22 mouse cellular contexts compared by ENCODE assay signal in genomic region chr5:38422426-38422825, GRCm38 (mm10).
A peak's percentile ranks its signal among the peaks of the same experiment; 100 is the strongest.
DNase-seq lines count a peak whose midpoint lies in the region; ATAC-seq lines count a peak whose summit lies in the region.
"Had no signal": no experiment of that assay in that cellular context is flagged by ENCODE, and none has a peak within 500 bp of the region (broad histone marks: within the 10 kb centered on the region; RNA-seq: fewer than 3 reads in every experiment).

No protein-coding gene starts in this region.

- H3K9me3 ChIP-seq in heart, embryonic 10.5 days = no peaks in the 10 kb centered on the region
- no peaks in the 10 kb centered on the region for H3K9me3 ChIP-seq in neural tube, embryonic 11.5 days (ENCODE audit: control insufficient read depth, low read length)
- H3K9me3 ChIP-seq: forebrain, embryonic 12.5 days; neural tube, embryonic 15.5 days; stomach, embryonic 15.5 days had no signal

- no peak overlapping the region for H3K4me3 ChIP-seq in heart, embryonic 10.5 days
- H3K4me3 ChIP-seq in neural tube, embryonic 11.5 days (ENCODE audit: low read depth, low read length) = no peak overlapping the region
- H3K4me3 ChIP-seq: forebrain, embryonic 12.5 days; heart, embryonic 12.5 days; megakaryocyte, embryonic 14.5 days; neural tube, embryonic 15.5 days; stomach, embryonic 15.5 days had no signal

- no peak overlapping the region for H3K4me2 ChIP-seq in neural tube, embryonic 11.5 days (ENCODE audit: low read depth)
- H3K4me2 ChIP-seq: forebrain, embryonic 12.5 days; heart, embryonic 12.5 days; liver, embryonic 11.5 days; neural tube, embryonic 15.5 days; stomach, embryonic 15.5 days had no signal

- H3K27ac ChIP-seq in heart, embryonic 10.5 days = no peak overlapping the region
- H3K27ac ChIP-seq in neural tube, embryonic 11.5 days (ENCODE audit: low read depth, low read length) = no peak overlapping the region
- H3K27ac ChIP-seq: forebrain, embryonic 12.5 days; neural tube, embryonic 15.5 days; stomach, embryonic 15.5 days had no signal

- H3K4me1 ChIP-seq in heart, embryonic 10.5 days = no peaks in the 10 kb centered on the region
- H3K4me1 ChIP-seq in neural tube, embryonic 11.5 days (ENCODE audit: control insufficient read depth, insufficient read depth, low read length) = no peaks in the 10 kb centered on the region
- H3K4me1 ChIP-seq: heart, embryonic 12.5 days; stomach, embryonic 15.5 days had no signal

- peak; percentile 66 for DNase-seq in heart, adult 11 months
- no peak for DNase-seq in heart, embryonic 10.5 days (ENCODE audit: low spot score)
- DNase-seq in neural tube, embryonic 11.5 days (ENCODE audit: low spot score) = peak; percentile 19
- DNase-seq in neural tube, embryonic 10.5 days (ENCODE audit: extremely low spot score, low spot score) = no peak
- DNase-seq in embryo, embryonic 9.5 days (ENCODE audit: extremely low spot score) = peak; percentile 38
- no peak for DNase-seq in cerebellum, adult 8-10 months
- DNase-seq: adrenal gland, postnatal 14 days; B cell, adult 2 months; cerebellum, adult 18-20 months; cerebellum, postnatal 36 days; gastrocnemius, postnatal 36 days; heart, postnatal 14 days; kidney, adult 11 months; lung, adult 18-20 months; thymus, adult 2 months had no signal

- H3K27me3 ChIP-seq in heart, embryonic 10.5 days (ENCODE audit: insufficient read depth, poor library complexity, severe bottlenecking) = no peaks in the 10 kb centered on the region; the same call in 1 of the 2 replicates
- H3K27me3 ChIP-seq in neural tube, embryonic 11.5 days (ENCODE audit: control insufficient read depth, insufficient read depth, low read length) = no peaks in the 10 kb centered on the region
- H3K27me3 ChIP-seq: forebrain, embryonic 12.5 days; heart, embryonic 12.5 days; megakaryocyte, embryonic 14.5 days; neural tube, embryonic 15.5 days; stomach, embryonic 15.5 days had no signal

- 63% methylated on average over 4 of the region's 4 CpGs for WGBS in heart, embryonic 10.5 days
- 14% methylated on average over 4 of the region's 4 CpGs for whole genome bisulfite sequencing in neural tube, embryonic 11.5 days

- no peak for ATAC-seq in neural tube, embryonic 11.5 days (ENCODE audit: insufficient read depth, low FRiP score, low TSS enrichment)
- no peak for ATAC-seq in cerebellum, adult (ENCODE audit: insufficient number of reproducible peaks, low FRiP score, low TSS enrichment)

- H3K9ac ChIP-seq in neural tube, embryonic 11.5 days (ENCODE audit: low read length) = no peak overlapping the region
- H3K9ac ChIP-seq: forebrain, embryonic 12.5 days; heart, embryonic 12.5 days; neural tube, embryonic 15.5 days; stomach, embryonic 15.5 days had no signal

- H3K36me3 ChIP-seq in heart, embryonic 10.5 days = no peaks in the 10 kb centered on the region
- no peaks in the 10 kb centered on the region for H3K36me3 ChIP-seq in neural tube, embryonic 11.5 days (ENCODE audit: control insufficient read depth, insufficient read depth, low read length)
- H3K36me3 ChIP-seq: forebrain, embryonic 12.5 days; heart, embryonic 12.5 days; neural tube, embryonic 15.5 days; stomach, embryonic 15.5 days had no signal

Comparison
In these comparisons a context has a peak if more than half of its experiments do, and no peak if none do; other contexts are left out.
1. DNase-seq: peak in heart, adult 11 months (single experiment), neural tube, embryonic 11.5 days (single experiment) and embryo, embryonic 9.5 days (single experiment); none in heart, embryonic 10.5 days (single experiment), neural tube, embryonic 10.5 days (single experiment) and cerebellum, adult 8-10 months (single experiment).